Mouse (Mus musculus) neural tube, embryonic 14.5 days (tissue): ENCODE data around the gene Elmod1. TPM values are rescaled to one million over a fixed set of nuclear protein-coding genes. Genes with fewer than 3 reads are reported as not detected.
A peak's percentile ranks its signal among the peaks of the same experiment; 100 is the strongest.

Experiments used
- ATAC-seq: fragments of 200-750 bp; cut with Nextera tagmentation; 2 replicates; pipeline ENCODE4 v1.8.0; 2017; ENCODE audit warnings: low read depth, mild to moderate bottlenecking, moderate TSS enrichment, moderate library complexity
- H3K27ac ChIP-seq: fragments of 300-500 bp; sonication (generic); 2 replicates; pipeline ENCODE4 v1.5.1; 2014; ENCODE audit warnings: low read depth, mild to moderate bottlenecking, control low read depth, low read length, moderate library complexity, mixed read lengths
- H3K27me3 ChIP-seq: fragments of 300-500 bp; sonication (generic); 2 replicates; pipeline ENCODE4 v1.6.1; 2014; ENCODE audit warnings: low read length; ENCODE audit not compliant: control insufficient read depth, insufficient read depth
- H3K36me3 ChIP-seq: fragments of 300-500 bp; sonication (generic); 2 replicates; pipeline ENCODE4 v1.6.1; 2014; ENCODE audit warnings: low read length, mixed read lengths; ENCODE audit not compliant: control insufficient read depth, insufficient read depth
- H3K4me1 ChIP-seq: fragments of 300-500 bp; sonication (generic); 2 replicates; pipeline ENCODE4 v1.6.1; 2014; ENCODE audit warnings: low read length; ENCODE audit not compliant: control insufficient read depth, insufficient read depth
- H3K4me2 ChIP-seq: fragments of 300-500 bp; sonication (generic); 2 replicates; pipeline ENCODE4 v1.6.1; 2014; ENCODE audit warnings: mild to moderate bottlenecking, low read depth, low read length, control low read depth
- H3K4me3 ChIP-seq: fragments of 300-500 bp; sonication (generic); 2 replicates; pipeline ENCODE4 v1.5.1; 2014; ENCODE audit warnings: low read depth, low read length, control low read depth, mixed read lengths
- H3K9ac ChIP-seq: fragments of 300-500 bp; sonication (generic); replicated peaks from 2 replicates; pipeline ENCODE4 v1.6.1; 2014; ENCODE audit warnings: low read depth, mild to moderate bottlenecking, control low read depth, low read length, mixed read lengths
- H3K9me3 ChIP-seq: fragments of 300-500 bp; sonication (generic); 2 replicates; pipeline ENCODE4 v1.6.1; 2016; ENCODE audit warnings: low read length; ENCODE audit not compliant: control insufficient read depth
- WGBS: fragments of 180-500 bp; shearing (Covaris S2); extraction: QIAGEN DNeasy Blood & Tissue Kit; methylation state at CpG from one replicate; pipeline ENCODE4 v1.1.7; 2014; 5-methylcytosine and 5-hydroxymethylcytosine counted together
- polyA plus RNA-seq: library from polyadenylated mRNA; unstranded; fragments of >200 nt; fragmentation: Nextera tagmentation; extraction: Ambion mirVana; gene quantifications from 2 replicates; pipeline ENCODE4 v1.2.1, GENCODE M21; 2014

The Elmod1 gene
- polyA plus RNA-seq, 1 experiment from 2014 or later: 37.4 TPM

GRCm38 (mm10) chr9:53895827-53896226 is 79.3 kb downstream of the Elmod1 start:
- 64% methylated on average over 7 of the region's 7 CpGs for WGBS
- Histone ChIP-seq H3K27me3 (no peaks in the 10 kb centered on the region), H3K27ac (no peak overlapping the region), H3K4me2 (no peak overlapping the region), H3K4me1 (no peaks in the 10 kb centered on the region), H3K36me3 (no peaks in the 10 kb centered on the region), H3K4me3 (no peak overlapping the region), H3K9me3 (no peaks in the 10 kb centered on the region), H3K9ac (no peak overlapping the region)
- ATAC-seq: no peak

DNA sequence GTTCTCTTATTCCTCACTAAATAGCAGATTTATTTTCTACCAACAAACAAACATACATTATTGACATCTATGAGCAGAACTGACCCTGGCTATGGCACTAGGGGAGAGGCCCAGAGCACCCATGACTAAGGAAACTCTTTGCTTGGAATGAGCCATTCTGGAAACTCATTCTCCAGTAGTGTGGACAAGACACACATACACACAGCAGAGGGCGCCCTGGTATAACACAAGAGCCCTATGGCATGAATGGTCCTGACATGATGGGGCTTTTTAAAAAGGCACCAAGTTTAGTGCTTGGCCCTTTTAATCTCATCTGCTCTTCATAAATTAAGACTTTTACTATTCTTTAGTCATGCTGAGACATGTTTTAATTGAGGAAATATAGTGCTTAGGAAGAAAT is 85.0 kb downstream of the Elmod1 start:
- Histone ChIP-seq H3K36me3 (no peaks in the 10 kb centered on the region), H3K9me3 (no peaks in the 10 kb centered on the region), H3K4me1 (no peaks in the 10 kb centered on the region), H3K4me3 (no peak overlapping the region), H3K27ac (no peak overlapping the region), H3K9ac (no peak overlapping the region), H3K4me2 (no peak overlapping the region), H3K27me3 (no peaks in the 10 kb centered on the region)
- peak; percentile 63; the same call in 1 of the 2 replicates for ATAC-seq
- 3% methylated on average over 1 of the region's 1 CpGs for WGBS

- WGBS: 82% methylated on average over 23 of the region's 23 CpGs
Observed at GRCm38 (mm10) chr9:53883588-53884280, 91.4 kb downstream of the Elmod1 start.

DNA sequence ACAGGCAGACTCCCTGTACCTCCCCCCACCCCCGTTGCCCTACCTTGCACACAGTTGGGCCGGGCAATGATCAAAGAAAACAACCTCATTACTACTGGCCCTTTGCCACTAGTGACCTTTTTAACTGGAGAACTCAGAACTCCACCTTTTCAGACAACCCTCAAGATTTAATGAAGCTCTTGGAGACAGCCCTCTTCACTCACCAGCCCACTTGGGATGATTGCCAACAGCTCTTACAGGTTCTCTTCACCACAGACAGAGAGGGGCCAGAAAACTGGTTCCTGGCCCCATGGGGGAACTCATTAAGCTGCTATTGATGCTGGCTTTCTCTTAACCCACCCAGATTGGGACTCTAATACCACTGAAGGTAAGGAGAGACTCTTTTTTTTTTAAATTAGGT is 97.7 kb downstream of the Elmod1 start:
- H3K4me1 ChIP-seq: no peaks in the 10 kb centered on the region
- no peaks in the 10 kb centered on the region for H3K36me3 ChIP-seq
- no peak overlapping the region for H3K9ac ChIP-seq
- H3K27ac ChIP-seq: no peak overlapping the region
- H3K4me3 ChIP-seq: no peak overlapping the region
- no peaks in the 10 kb centered on the region for H3K27me3 ChIP-seq
- 34% methylated on average over 2 of the region's 2 CpGs for WGBS
- no peak for ATAC-seq
- H3K9me3 ChIP-seq: no peaks in the 10 kb centered on the region
- no peak overlapping the region for H3K4me2 ChIP-seq

More at GRCm38 (mm10) chr9:53883588-53884280, 91.4 kb downstream of the Elmod1 start:
- no peak overlapping the region for H3K9ac ChIP-seq
- 0 out of 2 replicates have a peak overlapping the region, but pooled peaks have one; percentile 16 for H3K27ac ChIP-seq
- no peaks in the 10 kb centered on the region for H3K27me3 ChIP-seq
- ATAC-seq: no peak
- H3K4me1 ChIP-seq: no peaks in the 10 kb centered on the region
- H3K4me3 ChIP-seq: no peak overlapping the region
- no peak overlapping the region for H3K4me2 ChIP-seq
- no peaks in the 10 kb centered on the region for H3K9me3 ChIP-seq
- no peaks in the 10 kb centered on the region for H3K36me3 ChIP-seq

DNA sequence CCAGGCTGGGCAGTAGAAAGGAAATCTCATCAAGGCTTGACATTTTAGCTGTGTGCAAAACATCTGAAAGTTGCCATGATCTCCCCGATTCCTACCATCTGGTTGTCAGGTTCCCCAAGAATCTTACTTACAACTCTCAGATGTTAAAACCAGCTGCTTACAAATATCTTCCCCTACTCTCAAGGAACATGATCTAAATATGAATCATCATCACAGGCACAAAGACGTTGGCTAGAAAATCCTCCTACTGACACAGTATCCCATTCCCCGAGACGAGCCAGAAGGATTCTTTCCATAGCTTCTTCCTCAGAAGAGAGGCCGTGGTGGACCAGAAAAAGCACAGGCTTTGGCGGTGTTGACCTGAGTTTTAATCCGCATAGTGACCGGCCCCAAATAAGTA is 101.9 kb downstream of the Elmod1 start:
- Histone ChIP-seq H3K4me1 (no peaks in the 10 kb centered on the region), H3K9ac (no peak overlapping the region), H3K9me3 (no peaks in the 10 kb centered on the region), H3K27ac (no peak overlapping the region), H3K27me3 (no peaks in the 10 kb centered on the region), H3K4me3 (no peak overlapping the region), H3K36me3 (no peaks in the 10 kb centered on the region), H3K4me2 (no peak overlapping the region)
- WGBS: 95% methylated on average over 8 of the region's 8 CpGs
- ATAC-seq: no peak

Other genes with a start within 250 kb of the Elmod1 start
- 24.3 and 24.8 TPM in 2 replicates for gene Slc35f2, start 203.8 kb downstream of the Elmod1 start, polyA plus RNA-seq
- gene Sln, start 125.1 kb downstream of the Elmod1 start, polyA plus RNA-seq: 0.46 and 1.4 TPM in 2 replicates
- gene Tnfaip8l3, start 93.1 kb upstream of the Elmod1 start, polyA plus RNA-seq: 1.4 and 1.5 TPM in 2 replicates